Mouse (Mus musculus) stomach, postnatal 0 days (tissue): ENCODE data around the gene Unc5cl.

Source experiments
- CTCF ChIP-seq: IDR thresholded peaks from 2 replicates; pipeline ENCODE4 v1.5.1; 2016; ENCODE audit warnings: antibody characterized with exemption, low read depth, mild to moderate bottlenecking, moderate library complexity
- EP300 ChIP-seq: optimal IDR thresholded peaks from 2 replicates; pipeline ENCODE3; 2016; ENCODE audit warnings: antibody characterized with exemption

DNA sequence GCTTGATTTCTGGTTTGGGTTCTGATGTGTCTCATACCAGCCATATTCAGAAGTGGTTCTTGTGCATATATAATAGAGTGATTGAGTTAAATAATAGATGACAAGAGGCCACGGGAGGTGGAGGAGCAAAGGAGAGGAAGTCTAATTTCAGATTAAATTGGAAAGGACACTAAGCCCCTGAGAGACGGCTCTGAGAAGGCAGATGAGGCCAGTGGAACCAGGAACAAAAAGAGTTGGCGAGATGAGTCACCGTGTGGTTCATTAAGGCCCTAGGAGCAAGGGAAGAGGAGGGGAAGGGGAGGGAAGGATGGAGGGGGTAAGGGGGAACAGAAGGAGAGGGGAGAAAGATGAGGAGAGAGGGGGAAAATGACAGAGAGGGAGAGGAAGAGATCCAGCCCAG is 52.3 kb downstream of the Unc5cl start:
- no peak for TF ChIP-seq CTCF
- TF ChIP-seq EP300 = no peak
